Mouse (Mus musculus) neural tube, embryonic 13.5 days (tissue): ENCODE measurements around the gene Gm20431. TPM values are rescaled to one million over a fixed set of nuclear protein-coding genes. Genes with fewer than 3 reads are reported as not detected.

Source experiments
- ATAC-seq: fragments of 200-750 bp; cut with Nextera tagmentation; 2 replicates; pipeline ENCODE4 v1.8.0; 2017; ENCODE audit warnings: low read depth, mild to moderate bottlenecking, moderate TSS enrichment, moderate library complexity
- H3K27ac ChIP-seq: fragments of 300-500 bp; sonication (generic); replicated peaks from 2 replicates; pipeline ENCODE4 v1.5.1; 2015; ENCODE audit warnings: moderate library complexity, mild to moderate bottlenecking, inconsistent platforms
- H3K27me3 ChIP-seq: fragments of 300-500 bp; sonication (generic); 2 replicates; pipeline ENCODE4 v1.6.1; 2015; ENCODE audit warnings: mild to moderate bottlenecking, inconsistent platforms
- H3K36me3 ChIP-seq: fragments of 300-500 bp; sonication (generic); 2 replicates; pipeline ENCODE4 v1.6.1; 2015; ENCODE audit warnings: mild to moderate bottlenecking, inconsistent platforms
- H3K4me1 ChIP-seq: fragments of 300-500 bp; sonication (generic); replicated peaks from 2 replicates; pipeline ENCODE4 v1.6.1; 2015; ENCODE audit warnings: inconsistent platforms
- H3K4me2 ChIP-seq: fragments of 300-500 bp; sonication (generic); 2 replicates; pipeline ENCODE4 v1.6.1; 2015; ENCODE audit warnings: inconsistent platforms, mild to moderate bottlenecking, moderate library complexity
- H3K4me3 ChIP-seq: fragments of 300-500 bp; sonication (generic); 2 replicates; pipeline ENCODE4 v1.5.1; 2015; ENCODE audit warnings: mild to moderate bottlenecking, inconsistent platforms
- H3K9ac ChIP-seq: fragments of 300-500 bp; sonication (generic); 2 replicates; pipeline ENCODE4 v1.6.1; 2015; ENCODE audit warnings: moderate library complexity, mild to moderate bottlenecking, inconsistent platforms
- H3K9me3 ChIP-seq: fragments of 300-500 bp; sonication (generic); 2 replicates; pipeline ENCODE4 v1.6.1; 2016; ENCODE audit warnings: inconsistent platforms
- WGBS: fragments of 180-500 bp; shearing (Covaris S2); methylation state at CpG from one replicate; pipeline ENCODE4 v1.1.7; 2015; 5-methylcytosine and 5-hydroxymethylcytosine counted together
- polyA plus RNA-seq: library from polyadenylated mRNA; unstranded; fragments of >200 nt; fragmentation: Nextera tagmentation; extraction: Ambion mirVana; gene quantifications from 2 replicates; pipeline ENCODE4 v1.2.1, GENCODE M21; 2015

Gene Gm20431
- polyA plus RNA-seq, 1 experiment from 2014 or later = 9.3 TPM

- Histone ChIP-seq H3K4me2 (no peak overlapping the region), H3K4me3 (no peak overlapping the region), H3K4me1 (peaks cover under 1% of the 10 kb centered on the region), H3K36me3 (no peaks in the 10 kb centered on the region), H3K27ac (no peak overlapping the region), H3K9me3 (peaks cover 6% of the 10 kb centered on the region), H3K27me3 (peaks cover 29% of the 10 kb centered on the region), H3K9ac (no peak overlapping the region)
- WGBS = 96% methylated on average over 7 of the region's 7 CpGs
- no peak for ATAC-seq
Measured at GRCm38 (mm10) chr2:167694963-167695362, 33.7 kb upstream of the Gm20431 start.

GRCm38 (mm10) chr2:167694244-167694643 lies 32.9 kb upstream of the Gm20431 start:
- H3K4me3 ChIP-seq = no peak overlapping the region
- H3K9me3 ChIP-seq = peaks cover 6% of the 10 kb centered on the region
- H3K4me2 ChIP-seq = no peak overlapping the region
- H3K9ac ChIP-seq = no peak overlapping the region
- H3K27ac ChIP-seq = no peak overlapping the region
- no peaks in the 10 kb centered on the region for H3K36me3 ChIP-seq
- no peak for ATAC-seq
- H3K27me3 ChIP-seq = peaks cover 36% of the 10 kb centered on the region
- H3K4me1 ChIP-seq = peaks cover 8% of the 10 kb centered on the region
- WGBS = 77% methylated on average over 1 of the region's 1 CpGs

GRCm38 (mm10) chr2:167693540-167693939 lies 32.2 kb upstream of the Gm20431 start:
- ATAC-seq = no peak

GRCm38 (mm10) chr2:167692831-167693230 lies 31.5 kb upstream of the Gm20431 start:
- Histone ChIP-seq H3K9ac (no peak overlapping the region), H3K4me1 (peaks cover 20% of the 10 kb centered on the region), H3K9me3 (peaks cover 6% of the 10 kb centered on the region), H3K27ac (no peak overlapping the region), H3K36me3 (no peaks in the 10 kb centered on the region), H3K4me3 (no peak overlapping the region), H3K4me2 (no peak overlapping the region), H3K27me3 (peaks cover 50% of the 10 kb centered on the region)
- no peak for ATAC-seq
- WGBS = 69% methylated on average over 3 of the region's 3 CpGs

More at GRCm38 (mm10) chr2:167693540-167693939, 32.2 kb upstream of the Gm20431 start:
- 90% methylated on average over 2 of the region's 2 CpGs for WGBS
- Histone ChIP-seq H3K4me2 (no peak overlapping the region), H3K4me1 (peaks cover 15% of the 10 kb centered on the region), H3K36me3 (no peaks in the 10 kb centered on the region), H3K27ac (no peak overlapping the region), H3K27me3 (peaks cover 43% of the 10 kb centered on the region), H3K4me3 (no peak overlapping the region), H3K9ac (no peak overlapping the region), H3K9me3 (peaks cover 6% of the 10 kb centered on the region)

GRCm38 (mm10) chr2:167691871-167692661 lies 30.8 kb upstream of the Gm20431 start:
- Histone ChIP-seq H3K27me3 (peaks cover 58% of the 10 kb centered on the region), H3K4me1 (peaks cover 20% of the 10 kb centered on the region), H3K4me3 (no peak overlapping the region), H3K27ac (no peak overlapping the region), H3K9ac (no peak overlapping the region), H3K9me3 (peaks cover 6% of the 10 kb centered on the region), H3K36me3 (no peaks in the 10 kb centered on the region), H3K4me2 (no peak overlapping the region)
- 82% methylated on average over 14 of the region's 14 CpGs for WGBS
- no peak for ATAC-seq

- H3K9me3 ChIP-seq = peaks cover 6% of the 10 kb centered on the region
- H3K27me3 ChIP-seq = peaks cover 64% of the 10 kb centered on the region
- H3K27ac ChIP-seq = no peak overlapping the region
- H3K4me3 ChIP-seq = no peak overlapping the region
- H3K4me2 ChIP-seq = no peak overlapping the region
- H3K4me1 ChIP-seq = peaks cover 20% of the 10 kb centered on the region
- WGBS = 84% methylated on average over 6 of the region's 6 CpGs
- no peak for ATAC-seq
- H3K9ac ChIP-seq = no peak overlapping the region
- H3K36me3 ChIP-seq = no peaks in the 10 kb centered on the region
Measured at GRCm38 (mm10) chr2:167691410-167691809, 30.1 kb upstream of the Gm20431 start.

GRCm38 (mm10) chr2:167690962-167691311 lies 29.6 kb upstream of the Gm20431 start:
- Histone ChIP-seq H3K36me3 (no peaks in the 10 kb centered on the region), H3K9me3 (peaks cover 6% of the 10 kb centered on the region), H3K4me1 (peaks cover 20% of the 10 kb centered on the region), H3K4me2 (peak overlapping the region; percentile 70; the same call in 1 of the 2 replicates), H3K4me3 (peak overlapping the region; percentile 8), H3K9ac (no peak overlapping the region), H3K27ac (no peak overlapping the region), H3K27me3 (peaks cover 68% of the 10 kb centered on the region)
- 88% methylated on average over 12 of the region's 12 CpGs for WGBS
- ATAC-seq = no peak

- 63% methylated on average over 15 of the region's 15 CpGs for WGBS
- H3K4me1 ChIP-seq = peaks cover 20% of the 10 kb centered on the region
- H3K4me2 ChIP-seq = peak overlapping the region; percentile 70
- H3K36me3 ChIP-seq = no peaks in the 10 kb centered on the region
- H3K4me3 ChIP-seq = peak overlapping the region; percentile 55
- no peak overlapping the region for H3K9ac ChIP-seq
- no peak for ATAC-seq
- peaks cover 74% of the 10 kb centered on the region for H3K27me3 ChIP-seq
- H3K9me3 ChIP-seq = peaks cover 5% of the 10 kb centered on the region
- H3K27ac ChIP-seq = no peak overlapping the region
Measured at GRCm38 (mm10) chr2:167690219-167690961, 29.1 kb upstream of the Gm20431 start.

- H3K27me3 ChIP-seq = peaks cover 79% of the 10 kb centered on the region
- ATAC-seq = 0 out of 2 replicates have a peak, but pooled peaks have one; percentile 23
- WGBS = under 1% methylated on average over 80 of the region's 99 CpGs
Measured at GRCm38 (mm10) chr2:167689501-167690218, 28.4 kb upstream of the Gm20431 start, which contains the start of gene Tmem189. Tmem189 (minus strand) TSS chr2:167689822.

GRCm38 (mm10) chr2:167688498-167689451 lies 27.5 kb upstream of the Gm20431 start, which contains the start of gene Cebpb:
Cebpb (plus strand) TSS chr2:167688915.
- H3K4me1 ChIP-seq = peaks cover 20% of the 10 kb centered on the region
- H3K4me3 ChIP-seq = peak within 1 kb of the TSS; percentile 55
- H3K36me3 ChIP-seq = no peaks in the 10 kb centered on the region
- no peak within 1 kb of the TSS for H3K27ac ChIP-seq
- peak within 1 kb of the TSS; percentile 70 for H3K4me2 ChIP-seq
- under 1% methylated on average over 109 of the region's 147 CpGs for WGBS
- peak within 1 kb of the TSS; percentile 65 for H3K9ac ChIP-seq
- H3K9me3 ChIP-seq = no peaks in the 10 kb centered on the region
- ATAC-seq = peak; percentile 48
- H3K27me3 ChIP-seq = peaks cover 79% of the 10 kb centered on the region

More at GRCm38 (mm10) chr2:167689501-167690218, 28.4 kb upstream of the Gm20431 start, which contains the start of gene Tmem189:
- Histone ChIP-seq H3K9me3 (no peaks in the 10 kb centered on the region), H3K4me2 (peak within 1 kb of the TSS; percentile 70), H3K27ac (no peak within 1 kb of the TSS), H3K9ac (peak within 1 kb of the TSS; percentile 65), H3K4me3 (peak within 1 kb of the TSS; percentile 55), H3K36me3 (no peaks in the 10 kb centered on the region), H3K4me1 (peaks cover 20% of the 10 kb centered on the region)

GRCm38 (mm10) chr2:167688126-167688497 lies 26.8 kb upstream of the Gm20431 start:
- H3K36me3 ChIP-seq = no peaks in the 10 kb centered on the region
- no peak overlapping the region for H3K27ac ChIP-seq
- H3K4me2 ChIP-seq = peak overlapping the region; percentile 70
- H3K4me1 ChIP-seq = peaks cover 20% of the 10 kb centered on the region
- H3K27me3 ChIP-seq = peaks cover 79% of the 10 kb centered on the region
- H3K4me3 ChIP-seq = peak overlapping the region; percentile 55
- ATAC-seq = peak; percentile 44
- 24% methylated on average over 12 of the region's 12 CpGs for WGBS
- H3K9me3 ChIP-seq = no peaks in the 10 kb centered on the region
- H3K9ac ChIP-seq = peak overlapping the region; percentile 65; the same call in 1 of the 2 replicates
